Mouse (Mus musculus): ENCODE measurements around the gene Zfp618. TPM values are rescaled to one million over a fixed set of nuclear protein-coding genes. Genes with fewer than 3 reads are reported as not detected.

The Zfp618 gene
- total RNA-seq, 2 experiments from 2014 or later, result 13.8 to 16.3 TPM

- no peak for DNase-seq
- intact Hi-C loops (cut with DNase I), result no loop called here
Observed at GRCm38 (mm10) chr4:63060358-63060757, 95.0 kb downstream of the Zfp618 start.

DNA sequence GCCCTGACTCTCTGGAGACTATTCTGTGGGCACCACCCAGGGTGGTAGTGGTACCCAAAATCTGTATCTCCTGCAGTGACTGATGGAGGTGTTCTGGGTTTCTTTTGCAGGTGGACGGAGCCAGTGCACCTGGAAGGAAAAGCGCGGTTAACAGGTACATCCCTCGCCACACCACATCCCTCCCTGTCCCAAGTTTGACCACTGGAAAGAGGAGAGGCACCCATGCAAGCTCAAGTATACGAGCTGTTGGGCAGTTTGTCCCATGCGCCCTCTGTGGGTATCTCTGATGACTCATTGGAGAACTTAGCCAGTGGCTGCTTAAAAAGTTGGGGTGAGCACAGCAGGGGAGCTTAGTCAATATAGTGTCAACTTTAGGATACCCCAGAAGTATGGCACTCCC is 96.0 kb downstream of the Zfp618 start:
- DNase-seq, result no peak
- intact Hi-C loops (cut with DNase I), result no loop called here

DNA sequence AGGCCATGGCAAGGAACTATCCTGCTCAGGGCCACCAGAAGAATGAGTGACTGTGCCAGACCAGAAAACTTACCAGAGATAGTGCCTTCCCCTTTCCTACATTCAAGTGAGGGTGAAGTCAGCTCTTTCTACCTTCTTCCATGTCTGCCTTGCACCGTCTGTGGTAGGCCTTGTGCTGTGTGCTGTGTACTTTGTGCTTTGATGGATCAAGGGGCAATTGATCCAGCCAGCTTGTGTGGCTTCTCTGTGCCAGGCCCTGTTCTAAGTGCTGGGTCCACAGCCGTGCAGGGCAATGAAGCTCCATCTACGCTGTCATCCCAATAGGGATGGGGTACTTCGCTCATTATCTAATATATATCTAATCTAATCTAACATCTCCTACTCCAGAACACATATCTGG is 98.0 kb downstream of the Zfp618 start:
- intact Hi-C loops (cut with DNase I), result no loop called here

DNA sequence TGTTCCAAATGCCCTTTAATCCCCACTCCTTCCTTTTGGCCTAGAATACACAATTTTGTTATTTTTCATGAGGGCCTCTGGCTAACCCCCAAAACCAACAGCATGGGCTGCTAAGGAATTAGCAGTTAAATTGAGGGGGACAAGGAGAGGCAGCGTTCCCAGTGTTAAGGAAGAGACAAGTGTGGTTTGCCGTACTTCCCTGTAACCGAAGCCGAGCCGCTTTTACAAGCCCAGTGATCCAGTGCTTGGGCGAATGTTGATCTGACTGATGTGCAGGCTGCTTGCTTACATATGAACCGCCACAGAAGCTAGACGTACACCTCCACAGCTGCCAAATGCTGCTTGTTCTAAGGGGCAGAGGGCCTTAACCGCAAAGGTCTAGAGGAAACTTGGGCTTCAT is 99.5 kb downstream of the Zfp618 start:
- intact Hi-C loops (cut with DNase I), result no loop called here
- no peak for DNase-seq

More for the DNA sequence above, 98.0 kb downstream of the Zfp618 start:
- DNase-seq, result no peak

DNA sequence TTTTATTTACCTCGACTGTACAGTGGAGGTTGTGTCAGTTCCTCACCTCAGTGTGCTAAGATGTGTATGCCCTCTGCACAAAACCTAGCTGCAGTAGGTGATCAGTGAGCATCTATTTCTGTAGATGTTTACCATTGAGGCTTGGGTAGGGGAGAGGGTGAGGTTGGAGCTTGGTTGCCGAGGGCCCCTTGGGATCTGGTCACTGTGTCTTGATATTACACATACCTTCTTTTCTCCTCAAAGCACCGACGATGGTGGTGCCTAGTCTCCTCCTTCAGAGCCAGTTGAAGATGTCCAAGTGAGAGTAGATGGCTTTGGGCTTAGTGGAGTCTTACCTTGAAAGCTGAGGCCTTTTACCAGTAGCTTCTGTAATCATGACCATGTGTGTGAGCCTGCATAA is 101.4 kb downstream of the Zfp618 start:
- no peak for DNase-seq
- intact Hi-C loops (cut with DNase I), result no loop called here

DNA sequence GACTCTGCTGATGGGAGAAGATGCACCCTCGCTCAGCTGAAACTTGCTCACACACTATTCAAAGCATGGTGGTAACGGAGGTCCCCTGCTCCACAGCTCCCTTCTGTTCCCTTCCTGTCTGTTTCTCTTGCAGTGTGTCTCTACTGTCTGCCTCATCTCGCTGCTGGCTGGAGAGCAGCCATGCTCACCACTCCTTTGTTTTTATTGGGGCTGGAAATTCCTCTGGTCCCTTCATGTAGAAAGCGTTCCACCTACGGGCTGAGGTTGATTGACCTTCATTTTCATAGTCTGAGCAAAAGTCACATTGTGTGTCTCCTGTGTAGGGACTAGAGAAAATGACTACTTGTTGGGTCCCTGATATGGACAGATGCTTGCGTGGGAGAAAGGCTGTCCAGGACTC is 102.4 kb downstream of the Zfp618 start:
- intact Hi-C loops (cut with DNase I), result no loop called here
- DNase-seq, result no peak

DNA sequence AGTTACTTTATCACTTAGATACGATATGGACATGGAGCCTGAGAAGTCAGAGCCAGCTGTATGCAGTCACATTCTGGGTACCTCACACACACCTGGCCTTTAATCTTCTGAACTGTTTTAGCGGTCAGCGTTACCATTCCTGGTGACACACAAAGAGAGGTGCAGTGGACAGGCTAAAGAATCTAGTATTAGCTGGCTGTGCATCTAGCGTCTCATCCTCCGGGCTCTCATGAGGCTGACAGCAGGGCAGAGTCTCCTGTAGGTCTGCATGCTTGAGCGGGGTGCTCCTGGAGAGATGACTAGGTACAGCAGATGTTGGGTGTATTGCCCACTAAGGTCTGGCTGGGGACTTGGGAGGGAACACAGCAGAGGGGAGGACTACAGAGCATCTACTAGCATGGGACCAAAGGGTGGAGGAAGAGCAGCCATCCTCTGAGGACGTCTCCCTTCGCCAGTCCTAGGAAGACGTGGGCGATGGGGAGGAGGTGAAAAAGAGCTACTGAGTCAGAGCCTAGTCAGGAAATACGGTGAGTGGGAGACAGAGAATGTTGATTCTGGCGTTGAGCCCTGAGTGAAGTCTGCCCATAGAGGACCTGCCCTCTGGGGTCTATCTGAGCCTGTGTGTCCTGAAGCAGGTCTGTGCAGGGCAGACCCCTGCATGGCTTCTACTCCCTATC is 103.3 kb downstream of the Zfp618 start:
- no peak for DNase-seq
- intact Hi-C loops (cut with DNase I), result no loop called here

DNA sequence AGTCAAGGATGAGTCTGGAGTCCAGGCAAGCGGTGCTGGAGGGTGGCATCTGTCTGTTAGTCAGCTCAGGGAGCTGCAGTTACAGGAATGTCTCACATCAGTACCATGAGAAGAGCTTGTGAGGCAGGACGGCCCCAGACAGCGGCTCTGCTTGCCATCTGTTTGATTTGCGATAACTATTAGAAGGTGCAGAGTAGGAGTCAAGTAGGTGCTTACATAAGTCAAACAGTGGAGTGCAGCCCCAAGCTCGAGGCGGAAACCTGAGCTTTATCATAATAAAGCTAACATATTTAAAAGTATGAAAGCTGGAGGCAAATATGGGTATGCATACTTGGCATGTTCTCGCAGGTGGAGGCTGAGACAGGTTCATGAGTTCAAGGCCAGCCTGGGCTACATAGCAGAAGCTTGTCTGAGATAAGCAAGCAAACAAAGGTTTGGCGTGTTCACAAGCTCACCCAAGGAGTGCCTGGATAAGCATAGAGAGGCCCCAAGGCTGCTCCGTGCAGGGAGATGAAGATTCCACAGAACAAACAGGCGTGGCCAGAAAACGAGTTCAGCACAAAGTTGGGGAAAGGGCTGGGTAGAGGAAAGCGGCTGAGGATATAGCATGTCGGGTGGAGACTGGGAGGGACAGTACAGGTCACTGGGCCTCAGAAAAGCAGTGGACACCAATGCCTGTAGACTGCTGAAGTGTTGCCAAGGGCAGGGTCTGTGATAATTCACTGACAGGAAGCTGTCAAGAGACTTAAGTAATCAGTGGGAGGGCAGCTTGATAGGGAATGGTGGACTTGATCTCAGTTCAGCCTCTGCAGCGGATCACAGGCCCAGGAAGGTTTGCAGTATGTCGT is 106.3 kb downstream of the Zfp618 start:
- intact Hi-C loops (cut with DNase I), result no loop called here
- no peak for DNase-seq

GRCm38 (mm10) chr4:63073139-63073538 is 107.8 kb downstream of the Zfp618 start:
- intact Hi-C loops (cut with DNase I), result no loop called here

GRCm38 (mm10) chr4:63079159-63079558 is 113.8 kb downstream of the Zfp618 start:
- DNase-seq, result peak; percentile 62
- intact Hi-C loops (cut with DNase I), result no loop called here

More at GRCm38 (mm10) chr4:63073139-63073538, 107.8 kb downstream of the Zfp618 start:
- no peak for DNase-seq

DNA sequence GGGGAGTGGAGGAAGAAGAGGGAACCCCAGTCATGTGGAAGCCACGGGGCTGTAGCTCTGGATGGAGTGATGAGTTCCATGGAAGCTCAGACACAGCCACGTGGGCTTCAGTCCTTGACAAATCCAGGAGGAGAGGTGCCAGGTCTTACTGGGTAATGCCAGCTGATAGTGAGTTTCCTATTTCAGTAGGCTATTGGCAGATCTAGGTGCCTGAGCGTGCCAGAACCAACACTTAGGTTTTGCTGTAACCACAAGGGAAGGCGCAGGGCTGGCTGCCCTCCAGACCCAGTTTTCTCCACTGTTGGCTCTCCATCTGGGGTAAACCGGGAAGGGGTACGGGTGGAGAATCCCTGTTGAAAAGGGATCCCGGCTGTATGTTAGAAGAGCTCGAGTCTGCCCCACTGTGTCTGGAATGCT is 119.1 kb downstream of the Zfp618 start:
- intact Hi-C loops (cut with DNase I), result no loop called here

GRCm38 (mm10) chr4:63089484-63089883 is 124.1 kb downstream of the Zfp618 start:
- no peak for DNase-seq
- intact Hi-C loops (cut with DNase I), result no loop called here

More for the DNA sequence above, 119.1 kb downstream of the Zfp618 start:
- peak; percentile 91 for DNase-seq

DNA sequence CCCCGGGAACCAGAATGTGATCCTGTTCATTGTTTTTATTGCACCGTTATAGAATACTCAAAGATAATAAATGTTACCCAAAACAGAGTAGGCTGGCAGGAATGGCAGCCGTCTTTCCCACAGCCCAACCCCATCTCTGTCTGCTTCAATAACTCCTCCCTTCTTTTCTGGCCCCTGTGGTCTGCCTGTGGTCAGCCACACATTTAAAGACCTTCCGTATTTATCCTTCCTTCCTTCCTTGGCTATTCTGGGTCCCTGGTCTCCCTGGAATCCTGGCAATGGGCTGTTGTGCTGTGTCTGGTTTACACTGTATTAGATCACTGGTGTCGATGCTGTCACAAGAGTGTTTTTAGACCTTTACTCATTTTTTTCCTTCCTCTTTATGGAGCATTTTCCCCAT is 125.8 kb downstream of the Zfp618 start:
- intact Hi-C loops (cut with DNase I), result no loop called here
- DNase-seq, result no peak

- DNase-seq, result peak; percentile 29
- intact Hi-C loops (cut with DNase I), result no loop called here
Observed at GRCm38 (mm10) chr4:63097603-63098002, 132.2 kb downstream of the Zfp618 start.

DNA sequence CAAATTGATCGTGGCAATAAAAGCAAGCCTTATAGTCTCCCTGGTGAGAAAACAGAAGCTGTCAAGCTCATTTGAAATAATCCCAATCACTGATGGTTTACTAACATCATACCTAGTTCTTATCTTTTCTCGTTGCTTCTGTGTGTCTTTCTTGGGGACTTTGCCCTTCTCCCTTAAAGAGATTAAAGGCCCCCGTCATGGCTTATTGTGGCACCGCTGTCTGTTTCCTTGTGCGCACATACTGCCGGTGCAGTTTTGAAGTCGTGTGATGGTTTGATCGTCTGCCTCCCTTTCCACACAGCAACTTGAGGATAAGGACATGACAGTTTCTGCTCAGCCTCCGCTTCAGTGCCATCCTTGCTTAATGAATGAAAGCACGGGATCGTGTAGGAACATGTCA is 135.1 kb downstream of the Zfp618 start:
- intact Hi-C loops (cut with DNase I), result no loop called here
- no peak for DNase-seq

DNA sequence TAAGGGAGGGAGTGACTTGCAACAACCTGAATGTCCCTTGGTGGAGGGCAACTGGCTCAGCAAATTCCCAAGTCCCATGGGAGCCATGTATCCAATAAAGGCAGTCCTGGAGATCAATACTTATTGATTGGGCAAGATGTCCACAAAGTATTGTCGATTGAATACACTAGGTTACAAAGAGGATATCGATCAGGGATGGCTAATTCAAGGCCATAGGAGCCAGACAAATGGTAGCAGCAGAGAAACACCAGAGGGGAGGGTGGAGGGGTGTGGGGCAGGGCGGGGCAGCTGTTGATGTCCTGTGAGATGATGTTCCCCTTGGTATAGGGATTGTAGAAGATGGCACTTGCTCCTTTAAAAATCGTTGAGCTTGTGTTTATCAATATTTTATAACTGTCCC is 136.7 kb downstream of the Zfp618 start:
- DNase-seq, result no peak
- intact Hi-C loops (cut with DNase I), result no loop called here

GRCm38 (mm10) chr4:63105651-63106050 is 140.3 kb downstream of the Zfp618 start:
- intact Hi-C loops (cut with DNase I), result no loop called here
- no peak for DNase-seq

DNA sequence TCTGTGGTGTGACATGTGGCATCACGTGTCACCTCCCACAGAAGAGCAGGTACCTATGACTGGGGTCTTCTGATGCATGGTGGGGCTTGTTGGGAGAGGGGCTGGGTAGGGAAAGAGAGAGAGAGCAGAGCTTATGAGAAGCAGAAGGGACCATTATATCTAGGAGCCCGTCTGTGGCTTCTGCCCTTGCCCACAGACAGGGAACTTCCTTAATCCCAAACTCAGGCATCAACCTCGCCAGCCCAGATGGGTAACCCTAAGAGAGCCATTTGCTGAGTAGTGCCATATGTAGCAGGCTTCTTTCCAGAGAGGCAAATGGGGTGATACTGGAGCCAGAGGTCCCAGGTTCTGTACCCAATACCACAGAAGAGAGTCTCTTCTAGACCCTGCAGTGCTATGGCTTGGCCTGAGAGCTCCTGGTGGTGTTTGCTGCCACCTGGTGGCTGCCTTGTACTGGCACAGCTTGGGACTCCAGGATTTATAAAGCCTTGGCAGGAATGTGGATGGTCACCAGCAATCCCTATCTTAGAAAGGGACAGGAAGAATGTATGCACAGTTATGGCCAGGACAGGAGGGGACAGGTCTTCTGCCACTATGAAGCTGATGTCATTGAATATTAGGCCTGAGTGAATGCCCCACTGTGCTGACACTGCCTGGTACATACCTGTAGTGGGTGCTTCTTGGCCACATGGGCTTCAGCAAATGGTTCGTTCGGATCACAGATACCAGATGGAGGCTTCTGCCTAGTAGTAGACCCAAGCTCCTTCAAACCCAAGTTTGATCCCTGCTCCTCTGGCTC is 153.5 kb downstream of the Zfp618 start:
- DNase-seq, result peak; percentile 87
- intact Hi-C loops (cut with DNase I), result loop anchor here (5.0 to 10.0 kb wide), 2 partner anchors 174 to 337 kb away; no protein-coding TSS in a partner anchor

- peak; percentile 24 for DNase-seq
- intact Hi-C loops (cut with DNase I), result loop anchor here (5.0 kb wide), 1 partner anchor 238 kb away; no protein-coding TSS in a partner anchor
Observed at GRCm38 (mm10) chr4:63124861-63125466, 159.6 kb downstream of the Zfp618 start.

DNA sequence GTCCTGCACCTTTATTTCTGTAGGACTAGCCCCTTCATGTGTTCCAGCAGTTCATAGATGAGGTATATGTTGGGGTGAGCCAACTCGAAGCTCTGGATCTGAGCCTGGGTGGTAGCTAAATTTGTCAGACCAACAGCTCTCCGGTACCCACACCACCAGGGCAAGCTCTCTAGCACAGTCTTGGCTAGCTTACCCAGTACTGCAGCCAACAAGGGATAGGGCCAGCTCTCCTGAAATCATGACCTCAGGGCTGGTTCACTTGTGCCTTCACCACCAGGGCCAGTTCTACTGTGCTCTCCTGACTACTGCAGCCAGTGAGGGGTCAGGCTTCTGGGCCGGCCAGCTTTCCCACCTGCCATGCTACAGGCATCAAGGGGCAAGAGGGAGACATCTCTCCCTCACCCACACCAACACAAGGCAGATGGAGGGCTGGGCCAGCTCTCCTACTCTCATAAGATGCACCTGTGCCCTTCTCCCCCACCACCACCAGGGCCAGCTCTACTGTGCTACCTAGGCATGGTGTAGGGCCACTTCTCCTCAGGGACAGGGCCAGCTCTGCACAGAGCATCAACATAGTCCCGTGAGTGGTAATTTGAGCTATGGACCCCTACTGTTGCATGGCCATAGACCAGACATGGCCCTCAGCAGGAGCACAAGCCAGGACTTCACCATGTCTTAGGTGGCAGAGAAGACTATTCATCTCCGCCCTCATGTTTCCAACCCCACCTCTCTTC is 164.7 kb downstream of the Zfp618 start:
- intact Hi-C loops (cut with DNase I), result loop anchor here (10.0 kb wide), 1 partner anchor 565 kb away; no protein-coding TSS in a partner anchor
- no peak for DNase-seq
